Mouse (Mus musculus): ENCODE measurements around the gene Strip1. TPM values are rescaled to one million over a fixed set of nuclear protein-coding genes. Genes with fewer than 3 reads are reported as not detected.

The Strip1 gene
- polyA plus RNA-seq, 1 experiment from 2014 or later: 82.4 TPM

- no peak for ATAC-seq (ENCODE audit: insufficient number of reproducible peaks, insufficient read depth, low FRiP score, low TSS enrichment)
- Histone ChIP-seq H3K9ac (no peak overlapping the region), H3K27me3 (no peaks in the 10 kb centered on the region), H3K9me3 (no peaks in the 10 kb centered on the region), H3K27ac (0 out of 2 replicates have a peak overlapping the region, but pooled peaks have one; percentile 46), H3K36me3 (no peaks in the 10 kb centered on the region), H3K4me3 (no peak overlapping the region), H3K4me2 (replicated peaks) (no peak overlapping the region), H3K4me1 (peaks cover 18% of the 10 kb centered on the region)
- WGBS: 18% methylated on average over 3 of the region's 3 CpGs
These were observed 66.2 kb downstream of the Strip1 start for GRCm38 (mm10) chr3:107565331-107565730.

DNA sequence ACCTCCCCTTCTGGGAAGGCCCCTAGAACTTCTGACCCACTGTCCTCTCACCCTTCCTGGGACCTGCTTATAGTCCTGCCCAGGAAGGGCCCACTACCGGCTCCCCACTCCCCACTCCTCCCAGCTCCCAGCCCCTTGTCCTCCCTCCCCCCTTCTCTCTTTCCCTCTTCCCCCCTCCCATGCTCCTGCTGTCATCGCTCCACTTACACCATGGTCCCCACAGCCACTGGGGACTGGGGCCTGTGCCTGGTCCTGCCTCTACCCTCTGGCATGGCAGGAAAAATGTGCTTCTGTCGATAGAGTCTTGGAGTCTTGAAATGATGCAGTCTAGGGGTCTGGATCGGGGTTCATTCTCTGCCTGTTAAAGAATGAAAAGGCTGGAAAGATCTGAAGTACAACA is 67.6 kb downstream of the Strip1 start:
- Histone ChIP-seq H3K9ac (no peak overlapping the region), H3K4me3 (no peak overlapping the region), H3K9me3 (no peaks in the 10 kb centered on the region), H3K27ac (0 out of 2 replicates have a peak overlapping the region, but pooled peaks have one; percentile 58), H3K4me2 (replicated peaks) (no peak overlapping the region), H3K27me3 (no peaks in the 10 kb centered on the region), H3K36me3 (no peaks in the 10 kb centered on the region), H3K4me1 (peaks cover 18% of the 10 kb centered on the region)
- WGBS: 21% methylated on average over 4 of the region's 4 CpGs
- no peak for ATAC-seq (ENCODE audit: insufficient number of reproducible peaks, insufficient read depth, low FRiP score, low TSS enrichment)

DNA sequence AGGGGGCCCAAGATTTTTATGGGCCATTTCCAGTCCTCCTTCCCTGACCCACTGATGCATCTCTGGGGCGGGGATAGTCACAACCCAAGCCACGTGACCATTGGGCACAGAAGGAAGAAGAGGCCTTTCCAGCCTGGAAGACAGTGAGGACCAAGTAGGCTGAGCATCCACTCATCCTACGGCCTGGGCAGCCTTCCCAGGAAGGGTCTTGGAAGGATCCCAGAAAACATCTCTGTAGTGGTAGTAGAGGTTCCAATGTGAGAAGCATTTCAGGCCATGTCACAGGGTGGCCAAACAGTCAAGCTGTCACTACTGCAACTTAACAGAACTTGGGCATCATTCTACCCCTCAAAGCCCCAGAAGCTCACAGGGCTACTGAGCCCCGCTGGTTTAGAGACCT is 68.9 kb downstream of the Strip1 start:
- no peak overlapping the region for H3K4me3 ChIP-seq
- H3K4me1 ChIP-seq: peaks cover 18% of the 10 kb centered on the region
- H3K9ac ChIP-seq: no peak overlapping the region
- H3K9me3 ChIP-seq: no peaks in the 10 kb centered on the region
- WGBS: 79% methylated on average over 4 of the region's 4 CpGs
- H3K27me3 ChIP-seq: no peaks in the 10 kb centered on the region
- no peak overlapping the region for H3K27ac ChIP-seq
- H3K4me2 ChIP-seq (replicated peaks): no peak overlapping the region
- no peaks in the 10 kb centered on the region for H3K36me3 ChIP-seq
- no peak for ATAC-seq (ENCODE audit: insufficient number of reproducible peaks, insufficient read depth, low FRiP score, low TSS enrichment)

Other genes starting within 250 kb of the Strip1 start
- 0.23 TPM in 2 replicates for gene Kcnc4, start 172.1 kb downstream of the Strip1 start, polyA plus RNA-seq (2016; fragmentation: Nextera tagmentation; extraction: Ambion mirVana)
- 7.1 and 8.0 TPM in 2 replicates for gene Slc6a17, start 113.7 kb downstream of the Strip1 start, polyA plus RNA-seq (2016; fragmentation: Nextera tagmentation; extraction: Ambion mirVana)
- 0.46 and 0.48 TPM in 2 replicates for gene Ubl4b, start 76.6 kb downstream of the Strip1 start, polyA plus RNA-seq (2016; fragmentation: Nextera tagmentation; extraction: Ambion mirVana)
- 28.7 and 40.5 TPM in 2 replicates for gene Alx3, start 36.7 kb downstream of the Strip1 start, polyA plus RNA-seq (2016; fragmentation: Nextera tagmentation; extraction: Ambion mirVana)
- gene Gm10961, start 372 bp downstream of the Strip1 start, polyA plus RNA-seq (2016; fragmentation: Nextera tagmentation; extraction: Ambion mirVana): not detected in 2 replicates
- 110 and 119 TPM in 2 replicates for gene Ahcyl1, start 64.9 kb upstream of the Strip1 start, polyA plus RNA-seq (2016; fragmentation: Nextera tagmentation; extraction: Ambion mirVana)
- gene Csf1, start 128.8 kb upstream of the Strip1 start, polyA plus RNA-seq (2016; fragmentation: Nextera tagmentation; extraction: Ambion mirVana): 7.2 TPM in 2 replicates
- gene Eps8l3, start 245.5 kb upstream of the Strip1 start, polyA plus RNA-seq (2016; fragmentation: Nextera tagmentation; extraction: Ambion mirVana): not detected in 2 replicates